Mouse (Mus musculus) midbrain, embryonic 11.5 days (tissue): ENCODE measurements around the gene Mgam. TPM values are rescaled to one million over a fixed set of nuclear protein-coding genes. Genes with fewer than 3 reads are reported as not detected.

ENCODE experiments used
- ATAC-seq: fragments of 200-750 bp; cut with Nextera tagmentation; 2 replicates; pipeline ENCODE4 v1.8.0; 2017; ENCODE audit warnings: moderate TSS enrichment, moderate library complexity; ENCODE audit not compliant: low FRiP score
- DNase-seq: peaks from one replicate; pipeline ENCODE4 v3.0.0; 2015; ENCODE audit warnings: low spot score; ENCODE audit errors: missing footprints
- H3K27ac ChIP-seq: fragments of 300-500 bp; sonication (generic); 2 replicates; pipeline ENCODE4 v1.5.1; 2014; ENCODE audit warnings: low read depth, low read length
- H3K27me3 ChIP-seq: fragments of 300-500 bp; sonication (generic); 2 replicates; pipeline ENCODE4 v1.6.1; 2014; ENCODE audit warnings: mild to moderate bottlenecking, low read length, moderate library complexity, mixed read lengths; ENCODE audit not compliant: control insufficient read depth, insufficient read depth
- H3K36me3 ChIP-seq: fragments of 300-500 bp; sonication (generic); 2 replicates; pipeline ENCODE4 v1.6.1; 2014; ENCODE audit warnings: mild to moderate bottlenecking, low read length, moderate library complexity, mixed read lengths; ENCODE audit not compliant: control insufficient read depth, insufficient read depth
- H3K4me1 ChIP-seq: fragments of 300-500 bp; sonication (generic); 2 replicates; pipeline ENCODE4 v1.6.1; 2014; ENCODE audit warnings: low read length; ENCODE audit not compliant: control insufficient read depth, insufficient read depth
- H3K4me2 ChIP-seq: fragments of 300-500 bp; sonication (generic); 2 replicates; pipeline ENCODE4 v1.6.1; 2014; ENCODE audit warnings: mild to moderate bottlenecking, moderate library complexity
- H3K4me3 ChIP-seq: fragments of 300-500 bp; sonication (generic); 2 replicates; pipeline ENCODE4 v1.5.1; 2014; ENCODE audit warnings: low read depth, low read length
- H3K9ac ChIP-seq: fragments of 300-500 bp; sonication (generic); 2 replicates; pipeline ENCODE4 v1.6.1; 2014; ENCODE audit warnings: low read length
- H3K9me3 ChIP-seq: fragments of 300-500 bp; sonication (generic); 2 replicates; pipeline ENCODE4 v1.6.1; 2016; ENCODE audit warnings: low read length; ENCODE audit not compliant: control insufficient read depth
- WGBS: fragments of 180-500 bp; shearing (Covaris S2); extraction: QIAGEN DNeasy Blood & Tissue Kit; methylation state at CpG from one replicate; pipeline ENCODE4 v1.1.7; 2014; 5-methylcytosine and 5-hydroxymethylcytosine counted together
- polyA plus RNA-seq: library from polyadenylated mRNA; unstranded; fragments of >200 nt; fragmentation: Nextera tagmentation; extraction: Ambion mirVana; gene quantifications from 2 replicates; pipeline ENCODE4 v1.2.1, GENCODE M21; 2014

Gene Mgam
- polyA plus RNA-seq, 1 experiment from 2014 or later: not detected

GRCm38 (mm10) chr6:40778458-40778857, 149.8 kb downstream of the Mgam start:
- Histone ChIP-seq H3K9me3 (no peaks in the 10 kb centered on the region), H3K27me3 (no peaks in the 10 kb centered on the region), H3K36me3 (no peaks in the 10 kb centered on the region), H3K4me1 (no peaks in the 10 kb centered on the region), H3K27ac (no peak overlapping the region), H3K9ac (no peak overlapping the region), H3K4me3 (no peak overlapping the region), H3K4me2 (no peak overlapping the region)
- ATAC-seq: no peak
- 87% methylated on average over 4 of the region's 4 CpGs for WGBS
- no peak for DNase-seq

GRCm38 (mm10) chr6:40783637-40784036, 155.0 kb downstream of the Mgam start:
- WGBS: 76% methylated on average over 1 of the region's 1 CpGs

GRCm38 (mm10) chr6:40784378-40784777, 155.7 kb downstream of the Mgam start:
- WGBS: 86% methylated on average over 3 of the region's 3 CpGs
- Histone ChIP-seq H3K4me1 (no peaks in the 10 kb centered on the region), H3K9me3 (no peaks in the 10 kb centered on the region), H3K27me3 (no peaks in the 10 kb centered on the region), H3K4me3 (no peak overlapping the region), H3K9ac (no peak overlapping the region), H3K36me3 (no peaks in the 10 kb centered on the region), H3K4me2 (no peak overlapping the region), H3K27ac (no peak overlapping the region)
- DNase-seq (no peak), ATAC-seq (no peak)

More at GRCm38 (mm10) chr6:40783637-40784036, 155.0 kb downstream of the Mgam start:
- no peak overlapping the region for H3K27ac ChIP-seq
- no peaks in the 10 kb centered on the region for H3K36me3 ChIP-seq
- H3K4me3 ChIP-seq: no peak overlapping the region
- H3K4me1 ChIP-seq: no peaks in the 10 kb centered on the region
- ATAC-seq (no peak), DNase-seq (no peak)
- H3K9me3 ChIP-seq: no peaks in the 10 kb centered on the region
- no peak overlapping the region for H3K9ac ChIP-seq
- no peak overlapping the region for H3K4me2 ChIP-seq
- H3K27me3 ChIP-seq: no peaks in the 10 kb centered on the region

GRCm38 (mm10) chr6:40795077-40795812, 166.6 kb downstream of the Mgam start:
- Histone ChIP-seq H3K9me3 (no peaks in the 10 kb centered on the region), H3K9ac (no peak overlapping the region), H3K36me3 (no peaks in the 10 kb centered on the region), H3K4me2 (no peak overlapping the region), H3K4me3 (no peak overlapping the region), H3K4me1 (no peaks in the 10 kb centered on the region), H3K27ac (no peak overlapping the region), H3K27me3 (no peaks in the 10 kb centered on the region)
- 76% methylated on average over 4 of the region's 4 CpGs for WGBS
- no peak for DNase-seq
- no peak for ATAC-seq

DNA sequence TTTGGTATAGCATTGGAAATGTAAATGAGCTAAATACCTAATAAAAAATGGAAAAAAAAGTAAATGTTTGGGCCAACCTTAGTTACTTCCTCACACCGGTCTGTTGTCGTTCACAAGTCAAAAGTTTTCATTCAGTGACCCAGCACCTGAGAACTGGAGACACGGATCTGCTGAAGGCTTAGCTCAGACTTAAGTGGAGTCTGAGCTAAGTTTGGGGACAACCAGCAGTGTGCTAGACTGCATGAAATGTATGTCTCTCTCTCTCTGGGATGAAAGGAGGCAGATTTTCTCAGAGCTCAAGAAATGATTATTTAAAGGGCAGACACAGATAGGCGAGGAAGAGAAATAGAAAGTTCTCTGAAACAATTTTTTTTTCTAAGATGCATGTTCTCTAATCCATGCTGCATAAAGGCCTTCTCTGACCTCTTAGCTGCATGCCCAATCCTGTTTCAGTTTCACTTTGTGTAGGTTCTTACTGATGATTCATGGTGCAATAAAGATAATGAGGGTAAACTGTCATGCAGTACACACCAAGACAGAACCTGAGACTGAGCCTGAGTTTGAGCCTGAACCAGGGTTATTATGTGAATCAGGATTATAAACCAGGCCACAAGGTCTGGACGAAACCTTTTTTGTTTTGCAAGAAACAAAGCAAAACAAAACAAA, 189.7 kb downstream of the Mgam start:
- Histone ChIP-seq H3K4me3 (no peak overlapping the region), H3K4me2 (no peak overlapping the region), H3K4me1 (no peaks in the 10 kb centered on the region), H3K36me3 (no peaks in the 10 kb centered on the region), H3K9ac (no peak overlapping the region), H3K9me3 (no peaks in the 10 kb centered on the region), H3K27me3 (no peaks in the 10 kb centered on the region), H3K27ac (no peak overlapping the region)
- ATAC-seq (no peak), DNase-seq (no peak)
- 81% methylated on average over 5 of the region's 5 CpGs for WGBS

Other genes starting within 250 kb of the Mgam start
- 13.1 and 15.8 TPM in 2 replicates for gene E330009J07Rik, start 192.7 kb upstream of the Mgam start, polyA plus RNA-seq
- not detected in 2 replicates for gene Wee2, start 189.7 kb upstream of the Mgam start, polyA plus RNA-seq
- gene Ssbp1, start 157.5 kb upstream of the Mgam start, polyA plus RNA-seq: 183 and 194 TPM in 2 replicates
- gene Tas2r137, start 137.6 kb upstream of the Mgam start, polyA plus RNA-seq: 0.36 TPM in 1 of 2 replicates, not detected in the other
- 0.14 and 0.17 TPM in 2 replicates for gene Tas2r108, start 135.3 kb upstream of the Mgam start, polyA plus RNA-seq
- gene Prss37, start 109.3 kb upstream of the Mgam start, polyA plus RNA-seq: not detected in 2 replicates
- gene Olfr461, start 73.8 kb upstream of the Mgam start, polyA plus RNA-seq: 0.10 and 0.19 TPM in 2 replicates
- not detected in 2 replicates for gene Olfr460, start 59.3 kb upstream of the Mgam start, polyA plus RNA-seq
- gene Clec5a, start 43.0 kb upstream of the Mgam start, polyA plus RNA-seq: 0.37 and 0.73 TPM in 2 replicates
- not detected in 2 replicates for gene Tas2r138, start 15.5 kb upstream of the Mgam start, polyA plus RNA-seq